Mouse (Mus musculus) small intestine, adult 10 weeks (tissue): Measurements from ENCODE around the gene Gm5934. TPM values are rescaled to one million over a fixed set of nuclear protein-coding genes. Genes with fewer than 3 reads are reported as not detected.

ENCODE experiments used
- polyA plus RNA-seq: library from polyadenylated mRNA; stranded (reverse); fragments of 350-450 nt; fragmentation: Illumina TruSeq; extraction: RNeasy Lipid Tissue Mini Kit (QIAGEN cat#74804); gene quantifications from one replicate; pipeline ENCODE4 v1.2.3, GENCODE M21; 2014; ENCODE audit warnings: low replicate concordance

The Gm5934 gene
- not detected for polyA plus RNA-seq

DNA sequence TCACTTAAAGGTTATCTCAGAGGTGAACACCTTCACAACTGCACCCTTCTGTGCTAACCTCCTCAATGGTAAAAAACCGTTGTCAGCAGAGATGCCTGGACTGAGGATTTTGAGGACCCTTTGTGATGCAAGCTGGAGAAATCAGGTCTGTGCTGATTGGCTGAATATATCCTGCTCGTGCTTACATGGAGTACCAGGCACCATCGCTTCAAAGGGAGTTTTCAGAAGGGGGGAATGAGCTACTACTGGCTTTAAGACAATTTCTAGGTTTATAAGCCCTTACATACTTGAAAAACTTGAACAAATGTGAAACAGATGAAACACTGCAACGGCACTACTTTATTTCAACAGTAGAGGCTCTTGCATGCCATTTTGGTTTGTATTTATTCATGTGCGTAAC is at the start of gene Gm5934:
TSS of gene Gm5934 (minus strand) at position 101 of the 400 bp plus-strand sequence.

Other genes with a start within 250 kb of the Gm5934 start
- gene Gm4297, start 74.1 kb upstream of the Gm5934 start, polyA plus RNA-seq = not detected